Mouse (Mus musculus) subcutaneous adipose tissue, adult 2 months (tissue): ENCODE results near the gene Bmf. TPM values are rescaled to one million over a fixed set of nuclear protein-coding genes. Genes with fewer than 3 reads are reported as not detected.

Source experiments
- polyA plus RNA-seq: library from polyadenylated mRNA; depleted of rRNA; stranded (reverse); fragments of >200 nt; gene quantifications from 2 replicates; pipeline ENCODE4 v1.2.3, GENCODE M21; 2012; ENCODE audit warnings: low replicate concordance; rRNA removed

Bmf gene
- 16.8 and 32.6 TPM in 2 replicates for polyA plus RNA-seq

DNA sequence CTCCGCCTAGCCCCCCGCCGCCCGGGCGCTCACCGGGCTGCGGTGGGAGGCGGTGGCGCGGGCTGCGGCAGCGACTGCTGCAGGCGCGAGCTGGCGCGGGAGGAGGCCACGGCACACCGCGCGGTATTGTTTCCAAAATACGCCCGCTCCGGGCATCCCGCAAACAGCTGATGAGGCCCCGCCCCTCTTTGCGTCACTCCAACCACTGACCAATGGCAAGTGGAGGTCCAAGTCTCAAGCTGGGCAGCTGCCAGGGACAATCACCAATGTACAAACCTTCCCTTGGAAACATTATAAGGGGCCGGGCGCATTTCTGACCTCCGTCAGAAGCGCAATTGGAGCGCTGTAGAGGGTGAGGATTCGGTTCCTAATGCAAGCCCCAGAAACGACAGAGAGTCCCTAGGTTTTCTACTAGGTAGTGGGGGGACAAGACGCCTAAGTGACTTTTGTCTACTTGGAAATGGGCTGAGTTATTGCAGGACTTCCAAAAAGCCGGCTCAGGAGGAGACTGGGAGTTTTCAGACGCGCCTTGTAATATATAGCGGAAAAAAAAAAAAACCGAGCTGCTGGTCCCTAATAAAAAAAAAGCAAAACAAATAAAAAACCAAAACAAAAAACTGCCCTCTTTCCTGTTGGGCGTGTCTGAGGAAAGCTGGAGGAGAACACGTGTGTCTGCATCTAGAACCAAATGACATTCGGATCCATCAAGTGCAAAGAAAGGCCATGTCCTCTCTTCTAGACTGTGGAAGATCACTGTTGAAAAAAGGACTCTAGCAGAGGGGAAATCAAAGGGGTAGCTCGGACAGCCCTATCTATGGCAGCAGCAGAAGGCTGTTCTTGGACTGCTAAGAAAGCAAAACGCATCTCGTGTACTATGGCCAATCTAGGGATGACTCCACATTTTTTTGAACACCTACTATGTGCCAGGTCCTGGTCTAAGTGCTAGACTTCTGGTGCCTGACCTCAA lies at the start of gene Bmf:
Gene Bmf (minus strand): TSS at position 181 of the 967 bp plus-strand sequence.

GRCm38 (mm10) chr2:118597673-118598568 lies 48.4 kb upstream of the Bmf start, which contains the start of gene Bub1b:
TSS of gene Bub1b (plus strand) at chr2:118598211.

GRCm38 (mm10) chr2:118479550-118479909 lies 70.0 kb downstream of the Bmf start, which contains the start of gene Srp14:
TSS of gene Srp14 (minus strand) at chr2:118479711.

Other genes with a start within 250 kb of the Bmf start
- 0.26 and 0.99 TPM in 2 replicates for gene Gpr176, start 176.3 kb downstream of the Bmf start, polyA plus RNA-seq
- gene Eif2ak4, start 161.1 kb downstream of the Bmf start, polyA plus RNA-seq = 10.4 and 15.7 TPM in 2 replicates
- gene Srp14, start 70.0 kb downstream of the Bmf start, polyA plus RNA-seq = 60.0 and 73.3 TPM in 2 replicates
- 2.6 and 7.7 TPM in 2 replicates for gene Bub1b, start 48.5 kb upstream of the Bmf start, polyA plus RNA-seq
- 0.20 and 0.90 TPM in 2 replicates for gene Pak6, start 113.6 kb upstream of the Bmf start, polyA plus RNA-seq
- 0.01 and 0.03 TPM in 2 replicates for gene Ankrd63, start 154.3 kb upstream of the Bmf start, polyA plus RNA-seq
- 2.3 and 6.4 TPM in 2 replicates for gene Plcb2, start 178.8 kb upstream of the Bmf start, polyA plus RNA-seq
- 14.2 and 16.8 TPM in 2 replicates for gene Inafm2, start 196.1 kb upstream of the Bmf start, polyA plus RNA-seq
- gene Ccdc9b, start 213.0 kb upstream of the Bmf start, polyA plus RNA-seq = 12.7 and 19.0 TPM in 2 replicates
- gene Phgr1, start 223.1 kb upstream of the Bmf start, polyA plus RNA-seq = 0.30 and 0.39 TPM in 2 replicates
- gene Disp2, start 230.0 kb upstream of the Bmf start, polyA plus RNA-seq = 1.0 and 3.3 TPM in 2 replicates